Mouse (Mus musculus): ENCODE data around the gene Ift74. TPM values are rescaled to one million over a fixed set of nuclear protein-coding genes. Genes with fewer than 3 reads are reported as not detected.

Ift74 gene
- polyA plus RNA-seq, 1 experiment from 2014 or later = 59.8 TPM

GRCm38 (mm10) chr4:94713741-94714140, 99.5 kb downstream of the Ift74 start:
- ATAC-seq (ENCODE audit: insufficient number of reproducible peaks, low FRiP score, low TSS enrichment, low read depth) (no peak), DNase-seq (ENCODE audit: low spot score) (no peak)
- H3K36me3 ChIP-seq (ENCODE audit: control insufficient read depth, insufficient read depth, low read length) = no peaks in the 10 kb centered on the region

GRCm38 (mm10) chr4:94715166-94715565, 100.9 kb downstream of the Ift74 start:
- ATAC-seq (ENCODE audit: insufficient number of reproducible peaks, low FRiP score, low TSS enrichment, low read depth) (no peak), DNase-seq (ENCODE audit: low spot score) (no peak)
- H3K4me1 ChIP-seq (ENCODE audit: control insufficient read depth, insufficient read depth, low read length) = no peaks in the 10 kb centered on the region
- no peaks in the 10 kb centered on the region for H3K27me3 ChIP-seq (ENCODE audit: control insufficient read depth, insufficient read depth, low read length)
- H3K36me3 ChIP-seq (ENCODE audit: control insufficient read depth, insufficient read depth, low read length) = no peaks in the 10 kb centered on the region
- H3K9me3 ChIP-seq (ENCODE audit: control insufficient read depth, low read length) = no peaks in the 10 kb centered on the region
- no peak overlapping the region for H3K27ac ChIP-seq (replicated peaks; ENCODE audit: low read depth, low read length)
- 68% methylated on average over 6 of the region's 6 CpGs for WGBS
- H3K4me3 ChIP-seq (ENCODE audit: low read depth, low read length) = no peak overlapping the region
- no peak overlapping the region for H3K9ac ChIP-seq (ENCODE audit: low read length)
- no peak overlapping the region for H3K4me2 ChIP-seq (ENCODE audit: low read depth, severe bottlenecking)

More at GRCm38 (mm10) chr4:94713741-94714140, 99.5 kb downstream of the Ift74 start:
- Histone ChIP-seq H3K9ac (ENCODE audit: low read length) (no peak overlapping the region), H3K27me3 (ENCODE audit: control insufficient read depth, insufficient read depth, low read length) (no peaks in the 10 kb centered on the region), H3K9me3 (ENCODE audit: control insufficient read depth, low read length) (no peaks in the 10 kb centered on the region), H3K4me3 (ENCODE audit: low read depth, low read length) (no peak overlapping the region), H3K4me2 (ENCODE audit: low read depth, severe bottlenecking) (no peak overlapping the region), H3K27ac (replicated peaks; ENCODE audit: low read depth, low read length) (no peak overlapping the region), H3K4me1 (ENCODE audit: control insufficient read depth, insufficient read depth, low read length) (no peaks in the 10 kb centered on the region)

GRCm38 (mm10) chr4:94725799-94726198, 111.5 kb downstream of the Ift74 start:
- ATAC-seq (ENCODE audit: insufficient number of reproducible peaks, low FRiP score, low TSS enrichment, low read depth) (no peak), DNase-seq (ENCODE audit: low spot score) (no peak)
- Histone ChIP-seq H3K9ac (ENCODE audit: low read length) (no peak overlapping the region), H3K4me1 (ENCODE audit: control insufficient read depth, insufficient read depth, low read length) (no peaks in the 10 kb centered on the region), H3K9me3 (ENCODE audit: control insufficient read depth, low read length) (no peaks in the 10 kb centered on the region), H3K4me2 (ENCODE audit: low read depth, severe bottlenecking) (no peak overlapping the region), H3K36me3 (ENCODE audit: control insufficient read depth, insufficient read depth, low read length) (no peaks in the 10 kb centered on the region), H3K27me3 (ENCODE audit: control insufficient read depth, insufficient read depth, low read length) (no peaks in the 10 kb centered on the region), H3K4me3 (ENCODE audit: low read depth, low read length) (no peak overlapping the region), H3K27ac (replicated peaks; ENCODE audit: low read depth, low read length) (no peak overlapping the region)
- 75% methylated on average over 4 of the region's 4 CpGs for WGBS

GRCm38 (mm10) chr4:94732721-94733120, 118.4 kb downstream of the Ift74 start:
- Histone ChIP-seq H3K4me3 (ENCODE audit: low read depth, low read length) (no peak overlapping the region), H3K9ac (ENCODE audit: low read length) (no peak overlapping the region), H3K9me3 (ENCODE audit: control insufficient read depth, low read length) (no peaks in the 10 kb centered on the region), H3K4me1 (ENCODE audit: control insufficient read depth, insufficient read depth, low read length) (no peaks in the 10 kb centered on the region), H3K36me3 (ENCODE audit: control insufficient read depth, insufficient read depth, low read length) (no peaks in the 10 kb centered on the region), H3K4me2 (ENCODE audit: low read depth, severe bottlenecking) (no peak overlapping the region), H3K27ac (replicated peaks; ENCODE audit: low read depth, low read length) (no peak overlapping the region), H3K27me3 (ENCODE audit: control insufficient read depth, insufficient read depth, low read length) (no peaks in the 10 kb centered on the region)
- DNase-seq (ENCODE audit: low spot score) = no peak
- ATAC-seq (ENCODE audit: insufficient number of reproducible peaks, low FRiP score, low TSS enrichment, low read depth) = no peak

GRCm38 (mm10) chr4:94737326-94738295, 123.3 kb downstream of the Ift74 start:
- H3K27me3 ChIP-seq (ENCODE audit: control insufficient read depth, insufficient read depth, low read length) = no peaks in the 10 kb centered on the region
- H3K9me3 ChIP-seq (ENCODE audit: control insufficient read depth, low read length) = no peaks in the 10 kb centered on the region
- H3K9ac ChIP-seq (ENCODE audit: low read length) = no peak overlapping the region
- no peak overlapping the region for H3K27ac ChIP-seq (replicated peaks; ENCODE audit: low read depth, low read length)
- no peak overlapping the region for H3K4me3 ChIP-seq (ENCODE audit: low read depth, low read length)
- H3K36me3 ChIP-seq (ENCODE audit: control insufficient read depth, insufficient read depth, low read length) = no peaks in the 10 kb centered on the region
- WGBS = 62% methylated on average over 5 of the region's 5 CpGs
- H3K4me2 ChIP-seq (ENCODE audit: low read depth, severe bottlenecking) = no peak overlapping the region
- no peak for ATAC-seq (ENCODE audit: insufficient number of reproducible peaks, low FRiP score, low TSS enrichment, low read depth)
- H3K4me1 ChIP-seq (ENCODE audit: control insufficient read depth, insufficient read depth, low read length) = no peaks in the 10 kb centered on the region
- no peak for DNase-seq (ENCODE audit: low spot score)

- Histone ChIP-seq H3K9ac (ENCODE audit: low read length) (no peak within 1 kb of the TSS), H3K4me3 (ENCODE audit: low read depth, low read length) (no peak within 1 kb of the TSS), H3K36me3 (ENCODE audit: control insufficient read depth, insufficient read depth, low read length) (no peaks in the 10 kb centered on the region), H3K27me3 (ENCODE audit: control insufficient read depth, insufficient read depth, low read length) (no peaks in the 10 kb centered on the region), H3K9me3 (ENCODE audit: control insufficient read depth, low read length) (no peaks in the 10 kb centered on the region), H3K4me1 (ENCODE audit: control insufficient read depth, insufficient read depth, low read length) (no peaks in the 10 kb centered on the region), H3K4me2 (ENCODE audit: low read depth, severe bottlenecking) (no peak within 1 kb of the TSS), H3K27ac (replicated peaks; ENCODE audit: low read depth, low read length) (0 out of 2 replicates have a peak within 1 kb of the TSS, but pooled peaks have one; percentile 30)
- ATAC-seq (ENCODE audit: insufficient number of reproducible peaks, low FRiP score, low TSS enrichment, low read depth) = no peak
- no peak for DNase-seq (ENCODE audit: low spot score)
- 72% methylated on average over 16 of the region's 16 CpGs for WGBS
These were observed 124.8 kb downstream of the Ift74 start, which contains the start of gene Tek for GRCm38 (mm10) chr4:94738838-94739731. Gene Tek, plus strand, starts transcription at chr4:94739289.

- Histone ChIP-seq H3K27ac (replicated peaks; ENCODE audit: low read depth, low read length) (no peak overlapping the region), H3K4me2 (ENCODE audit: low read depth, severe bottlenecking) (no peak overlapping the region), H3K9me3 (ENCODE audit: control insufficient read depth, low read length) (no peaks in the 10 kb centered on the region), H3K4me3 (ENCODE audit: low read depth, low read length) (no peak overlapping the region), H3K36me3 (ENCODE audit: control insufficient read depth, insufficient read depth, low read length) (no peaks in the 10 kb centered on the region), H3K4me1 (ENCODE audit: control insufficient read depth, insufficient read depth, low read length) (no peaks in the 10 kb centered on the region), H3K9ac (ENCODE audit: low read length) (no peak overlapping the region), H3K27me3 (ENCODE audit: control insufficient read depth, insufficient read depth, low read length) (no peaks in the 10 kb centered on the region)
- DNase-seq (ENCODE audit: low spot score) (no peak), ATAC-seq (ENCODE audit: insufficient number of reproducible peaks, low FRiP score, low TSS enrichment, low read depth) (no peak)
- 84% methylated on average over 1 of the region's 1 CpGs for WGBS
These were observed 127.5 kb downstream of the Ift74 start for GRCm38 (mm10) chr4:94741824-94742223.
